Mouse (Mus musculus): Measurements from ENCODE around the gene Rsf1.

GRCm38 (mm10) chr7:97578361-97579066, 1.2 kb upstream of the Rsf1 start:
- TF ChIP-seq CTCF (IDR thresholded peaks at IDR 0.05; ENCODE audit: low read depth, low read length) (no peak), POLR2A (IDR thresholded peaks at IDR 0.05; ENCODE audit: borderline replicate concordance, low read depth, low read length) (no peak)

Measured in bone marrow macrophage, adult 2 months (primary cell).